In genomic region chr11:115766981-115767380, GRCm38 (mm10) we compare ENCODE assay signal across 9 mouse cellular contexts. TPM values are rescaled to one million over a fixed set of nuclear protein-coding genes. Genes with fewer than 3 reads are reported as not detected.
A peak's percentile ranks its signal among the peaks of the same experiment; 100 is the strongest.
DNase-seq lines count a peak whose midpoint lies in the region; ATAC-seq and TF ChIP-seq lines count a peak whose summit lies in the region.
"Had no signal": no experiment of that assay in that cellular context is flagged by ENCODE, and none has a peak within 500 bp of the region (broad histone marks: within the 10 kb centered on the region; RNA-seq: fewer than 3 reads in every experiment).

No protein-coding gene starts in this region.

- H3K36me3 ChIP-seq in neural tube, embryonic 14.5 days (ENCODE audit: control insufficient read depth, insufficient read depth, low read length), result no peaks in the 10 kb centered on the region

- TF ChIP-seq CTCF in left cerebral cortex, adult 2 months (IDR thresholded peaks at IDR 0.05), result no peak

- peak overlapping the region; percentile 86 for H3K4me2 ChIP-seq in neural tube, embryonic 14.5 days (ENCODE audit: low read depth, low read length)

- peak overlapping the region; percentile 98; the same call in 1 of the 2 replicates for H3K27ac ChIP-seq in left cerebral cortex, adult 2 months
- no peak overlapping the region for H3K27ac ChIP-seq in neural tube, embryonic 14.5 days (ENCODE audit: low read depth, low read length)

- no peak for DNase-seq in left cerebral cortex, adult 2 months (ENCODE audit: extremely low spot score in 1 of 2, low spot score in 2 of 2)
- DNase-seq in left cerebral cortex, adult 11 months (ENCODE audit: low spot score), result no peak
- DNase-seq in heart, postnatal 10 days, result peak; percentile 19 to 25
- DNase-seq in kidney, postnatal 4 days, result peak; percentile 38 to 69
- no peak for DNase-seq in frontal cortex, postnatal 36 days (ENCODE audit: low spot score in 2 of 2)
- no peak for DNase-seq in layer of hippocampus, postnatal 25 days (ENCODE audit: extremely low spot score in 1 of 2, low spot score in 1 of 2)
- DNase-seq: cerebellum, adult 11-12 months had no signal

- ATAC-seq in neural tube, embryonic 14.5 days (ENCODE audit: low read depth), result no peak
- ATAC-seq in granulocyte monocyte progenitor cell, adult 5-6 weeks (replicated peaks; ENCODE audit: poor library complexity, severe bottlenecking), result no peak

- 93% methylated on average over 8 of the region's 8 CpGs for WGBS in neural tube, embryonic 14.5 days

- no peak overlapping the region for H3K4me3 ChIP-seq in left cerebral cortex, adult 2 months
- H3K4me3 ChIP-seq in neural tube, embryonic 14.5 days (ENCODE audit: low read depth, low read length), result peak overlapping the region; percentile 83; the same call in 1 of the 2 replicates

- H3K9me3 ChIP-seq in neural tube, embryonic 14.5 days (ENCODE audit: control insufficient read depth, low read length), result no peaks in the 10 kb centered on the region

- H3K27me3 ChIP-seq in neural tube, embryonic 14.5 days (ENCODE audit: control insufficient read depth, insufficient read depth, low read length), result no peaks in the 10 kb centered on the region

- H3K4me1 ChIP-seq in neural tube, embryonic 14.5 days (ENCODE audit: control insufficient read depth, insufficient read depth, low read length), result peaks cover 24% of the 10 kb centered on the region

- H3K9ac ChIP-seq in neural tube, embryonic 14.5 days (replicated peaks; ENCODE audit: low read depth, low read length), result no peak overlapping the region

- intact Hi-C loops in left cerebral cortex, adult 2 months (cut with DNase I), result no loop called here
- intact Hi-C loops in heart, postnatal 10 days (cut with DNase I), result loop anchor here (5.0 kb wide), 1 partner anchor 45 kb away; no protein-coding TSS in a partner anchor

RNA-seq across cellular contexts. Expression of gene Tmem94, which starts 1.7 kb away (rescaled TPM):
- total RNA-seq in left cerebral cortex, adult 2 months (2021), result 10 to 100 TPM; 62.3 to 62.7 TPM
- total RNA-seq in heart, postnatal 10 days (2021), result 100 to 1,000 TPM; 106 to 116 TPM
- polyA plus RNA-seq in neural tube, embryonic 14.5 days (2014; fragmentation: Nextera tagmentation; extraction: Ambion mirVana), result 17.0 and 21.7 TPM in 2 replicates
- total RNA-seq in granulocyte monocyte progenitor cell, adult 5-6 weeks (2014; fragmentation: Nextera tagmentation), result 17.6 and 33.4 TPM in 2 replicates
- total RNA-seq in granulocyte monocyte progenitor cell, adult 5-6 weeks (2017), result 9.0 and 17.2 TPM in 2 replicates
- total RNA-seq in layer of hippocampus, postnatal 25 days (2021), result 10 to 100 TPM; 44.5 to 51.1 TPM

RNA-seq across cellular contexts. Expression of gene Caskin2, which starts 46.5 kb away (rescaled TPM):
- 10 to 100 TPM; 18.1 to 18.8 TPM for total RNA-seq in left cerebral cortex, adult 2 months (2021)
- total RNA-seq in heart, postnatal 10 days (2021), result 10 to 100 TPM; 59.4 to 60.9 TPM
- 9.5 and 13.1 TPM in 2 replicates for polyA plus RNA-seq in neural tube, embryonic 14.5 days (2014; fragmentation: Nextera tagmentation; extraction: Ambion mirVana)
- 1.9 and 5.1 TPM in 2 replicates for total RNA-seq in granulocyte monocyte progenitor cell, adult 5-6 weeks (2014; fragmentation: Nextera tagmentation)
- total RNA-seq in granulocyte monocyte progenitor cell, adult 5-6 weeks (2017), result 1.7 and 3.5 TPM in 2 replicates
- total RNA-seq in layer of hippocampus, postnatal 25 days (2021), result 10 to 100 TPM; 19.9 to 21.8 TPM

RNA-seq across cellular contexts. Expression of gene Tsen54, which starts 47.5 kb away (rescaled TPM):
- 10 to 100 TPM; 12.4 to 14.2 TPM for total RNA-seq in left cerebral cortex, adult 2 months (2021)
- total RNA-seq in heart, postnatal 10 days (2021), result 10 to 100 TPM; 10.5 to 15.0 TPM
- polyA plus RNA-seq in neural tube, embryonic 14.5 days (2014; fragmentation: Nextera tagmentation; extraction: Ambion mirVana), result 16.8 and 17.0 TPM in 2 replicates
- 21.9 and 22.5 TPM in 2 replicates for total RNA-seq in granulocyte monocyte progenitor cell, adult 5-6 weeks (2014; fragmentation: Nextera tagmentation)
- total RNA-seq in granulocyte monocyte progenitor cell, adult 5-6 weeks (2017), result 8.5 and 18.6 TPM in 2 replicates
- 10 to 100 TPM in 1 of 2 experiments, 1 to 10 TPM in 1; 9.4 to 10.9 TPM for total RNA-seq in layer of hippocampus, postnatal 25 days (2021)

RNA-seq across cellular contexts. Expression of gene Llgl2, which starts 56.9 kb away (rescaled TPM):
- total RNA-seq in left cerebral cortex, adult 2 months (2021), result 1 to 10 TPM; 2.3 to 3.6 TPM
- total RNA-seq in heart, postnatal 10 days (2021), result 10 to 100 TPM; 17.9 to 18.2 TPM
- 0.50 and 0.80 TPM in 2 replicates for polyA plus RNA-seq in neural tube, embryonic 14.5 days (2014; fragmentation: Nextera tagmentation; extraction: Ambion mirVana)
- total RNA-seq in granulocyte monocyte progenitor cell, adult 5-6 weeks (2014; fragmentation: Nextera tagmentation), result 4.2 and 11.3 TPM in 2 replicates
- 2.8 and 4.1 TPM in 2 replicates for total RNA-seq in granulocyte monocyte progenitor cell, adult 5-6 weeks (2017)
- 1 to 10 TPM; 1.0 to 2.3 TPM for total RNA-seq in layer of hippocampus, postnatal 25 days (2021)

RNA-seq across cellular contexts. Expression of gene Grb2, which starts 58.6 kb away (rescaled TPM):
- total RNA-seq in left cerebral cortex, adult 2 months (2021), result 100 to 1,000 TPM; 186 to 196 TPM
- 100 to 1,000 TPM; 122 to 144 TPM for total RNA-seq in heart, postnatal 10 days (2021)
- polyA plus RNA-seq in neural tube, embryonic 14.5 days (2014; fragmentation: Nextera tagmentation; extraction: Ambion mirVana), result 115 and 126 TPM in 2 replicates
- total RNA-seq in granulocyte monocyte progenitor cell, adult 5-6 weeks (2014; fragmentation: Nextera tagmentation), result 106 and 112 TPM in 2 replicates
- 40.4 and 56.0 TPM in 2 replicates for total RNA-seq in granulocyte monocyte progenitor cell, adult 5-6 weeks (2017)
- 100 to 1,000 TPM; 188 to 210 TPM for total RNA-seq in layer of hippocampus, postnatal 25 days (2021)

Comparison
In these comparisons a context has a peak if more than half of its experiments do, and no peak if none do; other contexts are left out.
1. DNase-seq: peak in heart, postnatal 10 days (2 of 2) and kidney, postnatal 4 days (2 of 2); none in left cerebral cortex, adult 2 months (0 of 2), left cerebral cortex, adult 11 months (single experiment), frontal cortex, postnatal 36 days (0 of 2) and layer of hippocampus, postnatal 25 days (0 of 2).